Mouse (Mus musculus) stomach, postnatal 0 days (tissue): ENCODE data around the gene Scg5. TPM values are rescaled to one million over a fixed set of nuclear protein-coding genes. Genes with fewer than 3 reads are reported as not detected.
A peak's percentile ranks its signal among the peaks of the same experiment; 100 is the strongest.

ENCODE experiments used
- ATAC-seq: fragments of 200-750 bp; cut with Nextera tagmentation; 2 replicates; pipeline ENCODE4 v1.8.0; 2017; ENCODE audit not compliant: low FRiP score, low TSS enrichment
- DNase-seq: peaks from one replicate; pipeline ENCODE4 v3.0.0-alpha.2; 2016; ENCODE audit warnings: low spot score
- H3K27ac ChIP-seq: fragments of 300-500 bp; sonication (generic); replicated peaks from 2 replicates; pipeline ENCODE4 v1.5.1; 2014; ENCODE audit warnings: mild to moderate bottlenecking, control low read depth
- H3K27me3 ChIP-seq: fragments of 300-500 bp; sonication (generic); 2 replicates; pipeline ENCODE4 v1.6.1; 2014; ENCODE audit warnings: low read length; ENCODE audit not compliant: control insufficient read depth, insufficient read depth
- H3K36me3 ChIP-seq: fragments of 300-500 bp; sonication (generic); 2 replicates; pipeline ENCODE4 v1.6.1; 2014; ENCODE audit warnings: low read length, mixed read lengths; ENCODE audit not compliant: control insufficient read depth, insufficient read depth
- H3K4me1 ChIP-seq: fragments of 300-500 bp; sonication (generic); replicated peaks from 2 replicates; pipeline ENCODE4 v1.6.1; 2014; ENCODE audit warnings: antibody characterized with exemption; ENCODE audit not compliant: control insufficient read depth, insufficient read depth
- H3K4me2 ChIP-seq: fragments of 300-500 bp; sonication (generic); replicated peaks from 2 replicates; pipeline ENCODE4 v1.6.1; 2014; ENCODE audit warnings: low read depth, mild to moderate bottlenecking, control low read depth, moderate library complexity
- H3K4me3 ChIP-seq: fragments of 300-500 bp; sonication (generic); 2 replicates; pipeline ENCODE4 v1.5.1; 2014; ENCODE audit warnings: low read depth, low read length, control low read depth
- H3K9ac ChIP-seq: fragments of 300-500 bp; sonication (generic); 2 replicates; pipeline ENCODE4 v1.6.1; 2014; ENCODE audit warnings: mild to moderate bottlenecking, low read length, control low read depth, mixed read lengths
- H3K9me3 ChIP-seq: fragments of 300-500 bp; sonication (generic); 2 replicates; pipeline ENCODE4 v1.6.1; 2016; ENCODE audit warnings: low read length; ENCODE audit not compliant: control insufficient read depth
- CTCF ChIP-seq: IDR thresholded peaks from 2 replicates; pipeline ENCODE4 v1.5.1; 2016; ENCODE audit warnings: antibody characterized with exemption, low read depth, mild to moderate bottlenecking, moderate library complexity
- EP300 ChIP-seq: optimal IDR thresholded peaks from 2 replicates; pipeline ENCODE3; 2016; ENCODE audit warnings: antibody characterized with exemption
- WGBS: fragments of 180-500 bp; shearing (Covaris S2); extraction: QIAGEN DNeasy Blood & Tissue Kit; methylation state at CpG from one replicate; pipeline ENCODE4 v1.1.7; 2014; 5-methylcytosine and 5-hydroxymethylcytosine counted together
- polyA plus RNA-seq: library from polyadenylated mRNA; unstranded; fragments of >200 nt; fragmentation: Nextera tagmentation; extraction: Ambion mirVana; gene quantifications from 2 replicates; pipeline ENCODE4 v1.2.1, GENCODE M21; 2015

Scg5 gene
- 14.9 and 15.5 TPM in 2 replicates for polyA plus RNA-seq

DNA sequence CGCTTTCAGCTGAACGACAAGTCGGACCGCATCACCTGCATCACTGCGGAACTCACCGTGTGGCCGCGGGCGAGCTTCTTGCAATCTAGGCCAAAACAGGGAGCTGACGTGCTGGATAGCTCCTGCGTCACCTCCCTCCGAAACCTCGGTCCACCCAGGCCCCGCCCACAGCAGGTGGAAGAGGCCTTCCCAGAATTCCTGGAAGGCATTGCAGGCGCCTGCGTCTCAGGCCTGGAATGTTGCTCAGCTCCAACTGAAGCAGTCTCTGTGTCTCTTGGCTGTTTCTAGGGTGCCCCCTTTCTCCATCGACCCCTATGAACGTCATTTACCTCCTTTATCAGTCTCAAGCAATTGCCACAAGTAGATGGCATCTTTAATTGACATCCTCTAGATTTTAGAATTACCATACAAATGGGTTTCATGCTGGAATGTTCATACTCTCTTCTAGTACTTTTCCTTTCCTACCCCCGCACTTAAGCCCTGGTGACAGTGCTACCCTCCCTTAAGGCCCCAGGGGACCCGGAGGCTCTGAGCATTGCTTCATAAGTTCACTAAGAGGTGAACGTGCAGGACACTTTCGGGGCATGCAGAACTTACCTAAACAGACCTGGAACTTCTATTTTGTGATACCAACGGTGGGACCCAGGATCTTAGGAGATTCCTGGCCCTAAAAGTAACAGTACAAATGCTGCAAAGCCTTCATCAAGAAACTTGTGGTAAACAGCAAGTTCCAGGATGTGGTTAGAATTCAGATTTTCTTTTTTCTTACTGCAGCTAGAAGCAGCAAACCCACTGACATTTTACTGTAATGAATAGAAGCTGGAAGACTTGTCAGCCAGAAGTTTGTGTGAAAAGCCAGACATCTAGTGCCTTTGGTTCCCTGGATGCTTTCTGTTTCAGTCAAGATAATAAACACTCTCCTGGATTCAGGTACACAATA is at the start of gene Scg5:
Gene Scg5 (minus strand): TSS at position 179 of the 940 bp plus-strand sequence.
- Histone ChIP-seq H3K9ac (no peak within 1 kb of the TSS; the same call in 1 of the 2 replicates), H3K4me2 (peak within 1 kb of the TSS; percentile 47), H3K36me3 (peaks cover 9% of the 10 kb centered on the region), H3K27ac (no peak within 1 kb of the TSS), H3K27me3 (no peaks in the 10 kb centered on the region), H3K4me1 (no peaks in the 10 kb centered on the region), H3K4me3 (peak within 1 kb of the TSS; percentile 21), H3K9me3 (no peaks in the 10 kb centered on the region)
- peak; percentile 87 for DNase-seq
- TF ChIP-seq CTCF = no peak
- TF ChIP-seq EP300 = no peak
- 13% methylated on average over 23 of the region's 23 CpGs for WGBS
- ATAC-seq = peak; percentile 92

DNA sequence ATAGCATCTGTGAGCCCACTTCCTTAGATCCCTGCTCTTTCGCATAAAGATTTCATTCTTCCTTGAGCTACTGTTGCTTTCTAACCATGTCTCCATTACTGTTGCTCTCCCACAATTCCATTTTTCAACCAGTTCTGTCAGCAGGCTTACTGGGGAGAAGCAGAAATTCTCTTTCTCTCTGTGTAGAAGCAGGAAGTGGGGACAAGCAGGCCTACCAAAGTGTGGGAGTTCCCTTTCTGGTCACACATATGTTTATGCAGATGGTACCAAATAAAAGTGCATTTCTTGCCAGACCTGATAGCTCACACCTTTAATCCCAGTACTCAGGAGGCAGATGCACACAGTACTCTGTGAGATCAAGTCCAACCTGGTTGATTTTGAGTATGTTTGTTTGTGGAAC is 41.2 kb upstream of the Scg5 start:
- DNase-seq = no peak
- Histone ChIP-seq H3K4me2 (no peak overlapping the region), H3K9ac (no peak overlapping the region), H3K4me3 (no peak overlapping the region), H3K27ac (no peak overlapping the region), H3K9me3 (no peaks in the 10 kb centered on the region), H3K27me3 (no peaks in the 10 kb centered on the region), H3K4me1 (no peaks in the 10 kb centered on the region), H3K36me3 (no peaks in the 10 kb centered on the region)
- ATAC-seq = no peak
- WGBS = 83% methylated on average over 1 of the region's 1 CpGs
- TF ChIP-seq EP300 (no peak), CTCF (no peak)

DNA sequence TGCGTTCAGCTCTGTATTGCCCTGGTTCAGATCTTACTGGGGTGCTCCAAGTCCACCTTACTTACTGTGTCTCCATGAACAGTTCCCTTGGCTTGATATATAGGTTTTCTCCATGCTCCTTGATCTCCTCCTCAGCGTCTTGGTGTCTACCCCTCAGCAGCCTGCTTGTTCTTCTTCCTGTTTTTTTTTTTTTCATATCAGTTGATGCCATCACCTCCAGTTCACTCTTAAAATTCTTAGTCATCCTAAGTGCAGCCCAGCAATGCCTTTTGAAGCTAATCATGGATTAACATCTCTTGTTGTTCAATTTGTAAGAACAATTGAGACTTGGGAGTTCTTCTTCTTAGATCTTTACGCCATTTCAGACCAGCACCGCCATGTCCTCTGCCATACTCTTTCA is 39.5 kb upstream of the Scg5 start:
- no peaks in the 10 kb centered on the region for H3K36me3 ChIP-seq
- 86% methylated on average over 4 of the region's 4 CpGs for WGBS
- ATAC-seq (no peak), DNase-seq (no peak)
- H3K4me3 ChIP-seq = no peak overlapping the region
- no peaks in the 10 kb centered on the region for H3K9me3 ChIP-seq
- H3K27ac ChIP-seq = no peak overlapping the region
- TF ChIP-seq EP300 = no peak
- no peak for TF ChIP-seq CTCF
- H3K4me1 ChIP-seq = no peaks in the 10 kb centered on the region
- no peak overlapping the region for H3K9ac ChIP-seq
- H3K4me2 ChIP-seq = no peak overlapping the region
- H3K27me3 ChIP-seq = no peaks in the 10 kb centered on the region

DNA sequence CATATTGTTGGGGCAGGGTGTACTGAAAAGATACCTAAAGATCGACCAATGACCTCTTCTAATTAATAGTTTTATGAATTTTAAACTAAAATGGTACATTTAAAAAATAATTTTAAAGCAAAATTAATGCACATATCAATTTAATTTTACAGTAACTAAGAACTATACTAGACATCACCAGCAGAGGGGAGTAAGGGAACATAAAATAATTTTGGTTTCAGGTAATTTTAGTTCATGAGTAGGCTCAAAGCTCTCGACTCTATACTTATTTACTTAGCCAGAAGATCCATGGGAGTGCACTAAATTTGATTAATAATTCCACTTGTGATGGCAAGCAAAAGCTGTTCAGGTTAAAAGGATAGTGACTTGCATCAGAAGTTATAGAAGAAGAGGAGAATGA is 37.2 kb upstream of the Scg5 start:
- TF ChIP-seq CTCF (peak; percentile 68), EP300 (no peak)
- Histone ChIP-seq H3K36me3 (no peaks in the 10 kb centered on the region), H3K4me2 (no peak overlapping the region), H3K27ac (no peak overlapping the region), H3K4me1 (no peaks in the 10 kb centered on the region), H3K9me3 (no peaks in the 10 kb centered on the region), H3K9ac (no peak overlapping the region), H3K4me3 (no peak overlapping the region), H3K27me3 (no peaks in the 10 kb centered on the region)
- no peak for ATAC-seq
- DNase-seq = no peak
- WGBS = 14% methylated on average over 2 of the region's 2 CpGs

DNA sequence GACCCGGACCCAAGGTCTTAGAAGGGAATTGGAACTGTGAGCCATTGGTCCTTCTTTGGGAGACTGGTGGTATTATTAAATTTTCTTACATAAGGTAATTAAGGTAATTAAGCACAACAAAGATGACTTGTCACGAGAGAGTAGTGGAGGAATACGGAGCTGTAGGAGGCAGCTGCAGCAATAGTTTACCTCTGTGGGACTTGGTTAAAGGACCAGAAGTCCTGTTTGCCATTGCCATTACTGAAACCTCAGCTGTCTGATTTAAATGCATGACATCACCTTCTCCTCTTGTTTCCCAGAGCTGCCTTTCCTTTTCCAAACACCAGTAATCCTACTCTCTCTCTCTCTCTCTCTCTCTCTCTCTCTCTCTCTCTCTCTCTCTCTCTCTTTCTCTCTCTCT is 20.2 kb upstream of the Scg5 start:
- Histone ChIP-seq H3K4me2 (peak overlapping the region; percentile 83), H3K36me3 (no peaks in the 10 kb centered on the region), H3K4me1 (no peaks in the 10 kb centered on the region), H3K9ac (peak overlapping the region; percentile 59), H3K9me3 (no peaks in the 10 kb centered on the region), H3K27me3 (no peaks in the 10 kb centered on the region), H3K27ac (peak overlapping the region; percentile 61), H3K4me3 (peak overlapping the region; percentile 76)
- 0% methylated on average over 3 of the region's 3 CpGs for WGBS
- DNase-seq = no peak
- peak; percentile 53 for ATAC-seq
- TF ChIP-seq EP300 = no peak
- TF ChIP-seq CTCF = no peak
